ENCODE assay signal across 8 mouse cellular contexts in genomic region chr12:36041703-36042347, GRCm38 (mm10). TPM values are rescaled to one million over a fixed set of nuclear protein-coding genes. Genes with fewer than 3 reads are reported as not detected.
DNase-seq lines count a peak whose midpoint lies in the region; ATAC-seq and TF ChIP-seq lines count a peak whose summit lies in the region.

No protein-coding gene starts in this region.

- H3K4me1 ChIP-seq in forebrain, embryonic 10.5 days, result peaks cover 34% of the 10 kb centered on the region
- 0 out of 2 replicates have a peak, but pooled peaks cover 5% of the 10 kb centered on the region for H3K4me1 ChIP-seq in heart, postnatal 0 days (ENCODE audit: control insufficient read depth, insufficient read depth)
- peaks cover 13% of the 10 kb centered on the region; the same call in 1 of the 2 replicates for H3K4me1 ChIP-seq in lung, embryonic 15.5 days
- H3K4me1 ChIP-seq in olfactory bulb, adult 2 months (ENCODE audit: control insufficient read depth, insufficient read depth, low read length), result peaks cover 4% of the 10 kb centered on the region; the same call in 1 of the 2 replicates

- under 1% methylated on average over 50 of the region's 50 CpGs for WGBS in forebrain, embryonic 10.5 days
- 1% methylated on average over 50 of the region's 50 CpGs for WGBS in heart, postnatal 0 days
- WGBS in lung, embryonic 15.5 days, result under 1% methylated on average over 50 of the region's 50 CpGs
- WGBS in olfactory bulb, adult 2 months, result 2% methylated on average over 50 of the region's 50 CpGs

- no peaks in the 10 kb centered on the region for H3K27me3 ChIP-seq in forebrain, embryonic 10.5 days (ENCODE audit: poor library complexity, severe bottlenecking)
- no peaks in the 10 kb centered on the region for H3K27me3 ChIP-seq in heart, postnatal 0 days (ENCODE audit: control insufficient read depth, insufficient read depth, low read length)
- H3K27me3 ChIP-seq in lung, embryonic 15.5 days, result no peaks in the 10 kb centered on the region

- peak overlapping the region; percentile 77 for H3K9ac ChIP-seq in heart, postnatal 0 days (replicated peaks; ENCODE audit: low read depth, low read length)
- peak overlapping the region; percentile 73 for H3K9ac ChIP-seq in lung, embryonic 15.5 days

- ATAC-seq in heart, postnatal 0 days (ENCODE audit: insufficient read depth, low read depth), result peak; percentile 45
- peak; percentile 53 for ATAC-seq in lung, embryonic 15.5 days (ENCODE audit: borderline replicate concordance, extremely low read depth, low FRiP score, low TSS enrichment)

- TF ChIP-seq CTCF in heart, postnatal 0 days (IDR thresholded peaks at IDR 0.05; ENCODE audit: low read depth), result peak; percentile 24; the same call in 1 of the 2 replicates
- TF ChIP-seq CTCF in olfactory bulb, adult 2 months (IDR thresholded peaks at IDR 0.05; ENCODE audit: insufficient read depth, low read depth, low read length), result no peak

- H3K4me3 ChIP-seq in forebrain, embryonic 10.5 days, result peak overlapping the region; percentile 95
- peak overlapping the region; percentile 63 for H3K4me3 ChIP-seq in heart, postnatal 0 days (ENCODE audit: low read depth, low read length)
- H3K4me3 ChIP-seq in lung, embryonic 15.5 days, result peak overlapping the region; percentile 90
- H3K4me3 ChIP-seq in olfactory bulb, adult 2 months (ENCODE audit: insufficient read depth, low read depth, low read length), result peak overlapping the region; percentile 77

- no peak for TF ChIP-seq EP300 in heart, postnatal 0 days (IDR thresholded peaks at IDR 0.05; ENCODE audit: low read depth)

- peaks cover 5% of the 10 kb centered on the region for H3K36me3 ChIP-seq in forebrain, embryonic 10.5 days (replicated peaks)
- no peaks in the 10 kb centered on the region for H3K36me3 ChIP-seq in heart, postnatal 0 days (replicated peaks; ENCODE audit: control insufficient read depth, insufficient read depth, low read length)
- no peaks in the 10 kb centered on the region for H3K36me3 ChIP-seq in lung, embryonic 15.5 days

- peak overlapping the region; percentile 98 for H3K27ac ChIP-seq in forebrain, embryonic 10.5 days
- H3K27ac ChIP-seq in heart, postnatal 0 days (ENCODE audit: low read depth), result peak overlapping the region; percentile 71
- peak overlapping the region; percentile 82 for H3K27ac ChIP-seq in lung, embryonic 15.5 days
- H3K27ac ChIP-seq in olfactory bulb, adult 2 months (ENCODE audit: insufficient read depth, low read depth, low read length), result no peak overlapping the region; the same call in 1 of the 2 replicates

- H3K4me2 ChIP-seq in heart, postnatal 0 days (ENCODE audit: low read depth, low read length), result peak overlapping the region; percentile 92
- peak overlapping the region; percentile 98 for H3K4me2 ChIP-seq in lung, embryonic 15.5 days

- peak; percentile 69 for DNase-seq in MN1 (ENCODE audit: low spot score)
- peak; percentile 26 for DNase-seq in c-Kit-positive CD71-positive TER-119-positive erythroid progenitor cells, embryonic 14.5 days (ENCODE audit: low spot score)
- peak; percentile 67 for DNase-seq in forebrain, embryonic 10.5 days (ENCODE audit: extremely low spot score, low spot score)
- peak; percentile 51 for DNase-seq in heart, postnatal 0 days (ENCODE audit: low spot score)
- peak; percentile 36 to 63 for DNase-seq in kidney, postnatal 25 days
- DNase-seq in thymus, postnatal 14 days, result peak; percentile 73

- H3K9me3 ChIP-seq in forebrain, embryonic 10.5 days, result peaks cover 1% of the 10 kb centered on the region; the same call in 1 of the 2 replicates
- H3K9me3 ChIP-seq in heart, postnatal 0 days (replicated peaks; ENCODE audit: control insufficient read depth, low read length), result no peaks in the 10 kb centered on the region
- H3K9me3 ChIP-seq in lung, embryonic 15.5 days, result no peaks in the 10 kb centered on the region

- no peak; the same call in 1 of the 2 replicates for TF ChIP-seq POLR2A in olfactory bulb, adult 2 months (IDR thresholded peaks at IDR 0.05; ENCODE audit: insufficient read depth, low read depth, low read length)

RNA-seq across cellular contexts. Expression of gene Tspan13, which starts 0.5 kb away (rescaled TPM):
- polyA plus RNA-seq in forebrain, embryonic 10.5 days (2016; fragmentation: Nextera tagmentation; extraction: Ambion mirVana), result 160 and 161 TPM in 2 replicates
- total RNA-seq in heart, postnatal 0 days (2014; rRNA removed; ENCODE audit: low replicate concordance), result 38.1 and 46.2 TPM in 2 replicates
- 49.8 and 53.9 TPM in 2 replicates for polyA plus RNA-seq in heart, postnatal 0 days (2015; fragmentation: Nextera tagmentation; extraction: Ambion mirVana)
- polyA plus RNA-seq in lung, embryonic 15.5 days (2015; fragmentation: Nextera tagmentation; extraction: Ambion mirVana), result 122 and 131 TPM in 2 replicates
- polyA plus RNA-seq in olfactory bulb, adult 2 months (2012; ENCODE audit: insufficient read depth, insufficient read length, low replicate concordance, missing spikeins), result not detected in 2 replicates

RNA-seq across cellular contexts. Expression of gene Agr2, which starts 49.1 kb away (rescaled TPM):
- polyA plus RNA-seq in forebrain, embryonic 10.5 days (2016; fragmentation: Nextera tagmentation; extraction: Ambion mirVana), result not detected in 2 replicates
- total RNA-seq in heart, postnatal 0 days (2014; rRNA removed; ENCODE audit: low replicate concordance), result not detected in 2 replicates
- 11.1 TPM in 1 of 2 replicates, not detected in the other for polyA plus RNA-seq in heart, postnatal 0 days (2015; fragmentation: Nextera tagmentation; extraction: Ambion mirVana)
- polyA plus RNA-seq in lung, embryonic 15.5 days (2015; fragmentation: Nextera tagmentation; extraction: Ambion mirVana), result 2.6 and 3.2 TPM in 2 replicates
- polyA plus RNA-seq in olfactory bulb, adult 2 months (2012; ENCODE audit: insufficient read depth, insufficient read length, low replicate concordance, missing spikeins), result not detected in 2 replicates
